Mouse (Mus musculus): ENCODE results near the gene Htr3b. TPM values are rescaled to one million over a fixed set of nuclear protein-coding genes. Genes with fewer than 3 reads are reported as not detected.
"Not testable (repeated sequence)": the region's sequence is repeated elsewhere in the genome, so short reads cannot be mapped to it uniquely, and the experiment has no call there.

The Htr3b gene
- polyA plus RNA-seq, 1 experiment from 2014 or later: 0.13 TPM

DNA sequence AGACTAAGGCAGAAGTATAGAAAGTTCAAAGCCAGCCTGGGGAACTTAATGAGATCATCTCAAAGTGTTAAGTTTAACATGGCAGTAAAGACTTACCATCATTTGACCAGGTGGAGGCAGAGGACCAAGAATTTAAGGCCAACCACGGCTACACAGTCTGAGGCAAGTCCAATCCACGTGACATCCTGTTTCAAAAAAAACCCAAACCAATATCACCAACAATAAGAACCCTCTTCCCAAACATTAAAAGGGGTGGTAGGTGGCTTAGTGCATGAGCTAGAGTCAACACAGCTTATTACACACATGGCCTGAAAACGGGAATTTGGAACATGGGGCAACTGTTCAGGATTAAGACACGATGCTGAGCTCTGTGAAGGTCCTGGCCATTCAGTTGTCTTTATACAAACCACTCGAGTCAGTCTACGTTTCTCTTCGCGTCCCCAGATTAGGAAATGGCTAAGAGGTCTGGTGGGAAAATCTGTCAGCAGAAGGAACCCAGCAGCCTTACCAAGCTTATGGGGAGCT lies 19.6 kb upstream of the Htr3b start:
- H3K4me1 ChIP-seq (replicated peaks; ENCODE audit: control insufficient read depth, insufficient read depth, low read length): peaks cover 25% of the 10 kb centered on the region
- peak; percentile 4; the same call in 1 of the 2 replicates for ATAC-seq (ENCODE audit: low FRiP score)
- no peaks in the 10 kb centered on the region for H3K9me3 ChIP-seq (ENCODE audit: control insufficient read depth, low read length)
- DNase-seq (ENCODE audit: low spot score): peak; percentile 35
- WGBS: 35% methylated on average over 8 of the region's 8 CpGs
- H3K27ac ChIP-seq: peak overlapping the region; percentile 90
- no peaks in the 10 kb centered on the region for H3K27me3 ChIP-seq (ENCODE audit: control insufficient read depth, insufficient read depth, low read length)
- H3K9ac ChIP-seq: peak overlapping the region; percentile 67
- H3K36me3 ChIP-seq (replicated peaks; ENCODE audit: control insufficient read depth, insufficient read depth): no peaks in the 10 kb centered on the region
- H3K4me3 ChIP-seq (replicated peaks; ENCODE audit: low read length): peak overlapping the region; percentile 74
- peak overlapping the region; percentile 55 for H3K4me2 ChIP-seq (replicated peaks)

DNA sequence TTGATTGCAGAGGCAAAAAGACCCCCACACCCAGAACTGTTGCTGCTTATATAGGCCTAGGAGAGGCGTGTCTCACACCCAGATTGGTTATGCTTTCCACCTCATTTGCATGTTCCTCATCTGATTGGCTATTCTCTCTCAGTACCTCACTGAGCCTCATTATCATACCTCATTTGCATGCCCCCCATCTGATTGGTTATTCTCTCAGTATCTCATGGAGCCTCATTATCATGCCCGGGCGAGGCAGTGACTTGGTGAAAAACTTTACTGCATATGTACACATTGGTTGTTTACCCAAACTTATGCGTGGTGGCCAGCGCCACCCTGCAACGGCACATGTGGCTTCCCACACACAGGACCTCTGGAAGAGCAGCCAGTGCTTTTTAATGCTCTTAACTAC lies 19.0 kb upstream of the Htr3b start:
- not testable (repeated sequence) for H3K27ac ChIP-seq; H3K9me3 ChIP-seq (ENCODE audit: control insufficient read depth, low read length); ATAC-seq (ENCODE audit: low FRiP score); H3K36me3 ChIP-seq (replicated peaks; ENCODE audit: control insufficient read depth, insufficient read depth); DNase-seq (ENCODE audit: low spot score); H3K9ac ChIP-seq; H3K27me3 ChIP-seq (ENCODE audit: control insufficient read depth, insufficient read depth, low read length); H3K4me3 ChIP-seq (replicated peaks; ENCODE audit: low read length)
- Histone ChIP-seq H3K4me1 (replicated peaks; ENCODE audit: control insufficient read depth, insufficient read depth, low read length) (peaks cover 25% of the 10 kb centered on the region), H3K4me2 (replicated peaks) (peak overlapping the region; percentile 55; the same call in 1 of the 2 replicates)
- 94% methylated on average over 6 of the region's 6 CpGs for WGBS

DNA sequence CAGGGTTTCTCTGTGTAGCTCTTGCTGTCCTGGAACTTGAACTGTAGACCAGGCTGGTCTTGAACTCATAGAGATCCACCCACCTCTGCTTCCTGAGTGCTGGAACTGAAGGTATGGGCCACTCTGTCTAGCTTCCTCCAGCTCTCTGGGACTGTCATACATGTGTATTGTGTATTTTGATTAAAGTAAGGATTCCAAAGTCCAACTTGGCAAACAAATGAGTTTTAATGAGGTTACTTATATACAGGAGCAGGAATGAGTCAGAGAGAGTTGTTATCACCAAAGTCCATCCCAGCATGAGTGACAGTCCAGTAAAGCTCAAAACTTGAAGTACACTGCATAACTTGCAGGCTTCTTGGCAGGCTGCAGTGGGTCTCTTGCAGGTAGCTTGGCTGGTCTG lies 17.0 kb upstream of the Htr3b start:
- Histone ChIP-seq H3K4me1 (replicated peaks; ENCODE audit: control insufficient read depth, insufficient read depth, low read length) (peaks cover 15% of the 10 kb centered on the region), H3K4me3 (replicated peaks; ENCODE audit: low read length) (no peak overlapping the region), H3K9ac (no peak overlapping the region), H3K9me3 (ENCODE audit: control insufficient read depth, low read length) (no peaks in the 10 kb centered on the region), H3K4me2 (replicated peaks) (no peak overlapping the region), H3K36me3 (replicated peaks; ENCODE audit: control insufficient read depth, insufficient read depth) (no peaks in the 10 kb centered on the region), H3K27ac (no peak overlapping the region), H3K27me3 (ENCODE audit: control insufficient read depth, insufficient read depth, low read length) (no peaks in the 10 kb centered on the region)
- DNase-seq (ENCODE audit: low spot score) (no peak), ATAC-seq (ENCODE audit: low FRiP score) (no peak)

DNA sequence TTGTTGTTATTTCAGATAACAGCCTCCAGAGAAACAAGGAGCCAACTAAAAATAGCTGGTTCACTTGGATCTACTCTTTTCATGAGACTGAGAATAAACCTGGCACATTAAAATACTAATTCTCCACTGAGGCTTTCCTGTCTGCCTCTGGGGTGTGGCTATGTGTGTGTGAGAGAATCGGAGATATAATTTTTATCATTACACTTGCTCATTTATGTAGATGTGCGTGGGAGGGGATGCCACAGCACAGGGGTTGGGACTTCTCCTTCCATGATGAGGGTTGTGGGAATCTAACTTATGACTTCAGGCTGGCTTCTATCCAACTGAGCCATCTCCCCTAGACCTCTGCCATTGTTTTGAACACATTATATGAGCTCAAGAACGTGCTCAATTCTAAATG lies 16.0 kb upstream of the Htr3b start:
- DNase-seq (ENCODE audit: low spot score): no peak
- WGBS: 80% methylated on average over 3 of the region's 3 CpGs
- no peak overlapping the region for H3K4me2 ChIP-seq (replicated peaks)
- peaks cover 5% of the 10 kb centered on the region; the same call in 1 of the 2 replicates for H3K4me1 ChIP-seq (replicated peaks; ENCODE audit: control insufficient read depth, insufficient read depth, low read length)
- no peaks in the 10 kb centered on the region for H3K36me3 ChIP-seq (replicated peaks; ENCODE audit: control insufficient read depth, insufficient read depth)
- ATAC-seq (ENCODE audit: low FRiP score): no peak
- H3K9ac ChIP-seq: no peak overlapping the region
- no peak overlapping the region for H3K27ac ChIP-seq
- no peak overlapping the region for H3K4me3 ChIP-seq (replicated peaks; ENCODE audit: low read length)
- no peaks in the 10 kb centered on the region for H3K27me3 ChIP-seq (ENCODE audit: control insufficient read depth, insufficient read depth, low read length)
- no peaks in the 10 kb centered on the region for H3K9me3 ChIP-seq (ENCODE audit: control insufficient read depth, low read length)

DNA sequence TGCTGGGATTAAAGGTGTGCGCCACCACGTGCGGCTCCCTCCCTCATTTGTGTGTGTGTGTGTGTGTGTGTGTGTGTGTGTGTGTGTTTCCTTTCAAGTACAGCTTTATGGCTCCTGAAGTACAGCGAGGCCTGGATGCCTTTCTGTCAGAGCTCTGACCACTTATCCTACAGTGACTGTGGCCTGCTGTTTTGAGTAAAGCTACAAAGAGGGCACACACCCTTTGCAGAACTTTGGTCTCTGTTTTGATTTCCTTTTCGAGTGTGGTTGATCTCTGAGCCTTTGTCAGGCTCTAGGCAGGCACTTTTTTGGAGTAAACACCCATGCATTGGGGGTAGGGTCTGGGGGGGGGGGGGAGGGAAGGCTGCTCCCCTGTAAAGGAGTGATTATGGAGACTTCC lies 15.6 kb upstream of the Htr3b start:
- Histone ChIP-seq H3K27me3 (ENCODE audit: control insufficient read depth, insufficient read depth, low read length) (no peaks in the 10 kb centered on the region), H3K9me3 (ENCODE audit: control insufficient read depth, low read length) (no peaks in the 10 kb centered on the region), H3K4me3 (replicated peaks; ENCODE audit: low read length) (no peak overlapping the region), H3K4me2 (replicated peaks) (no peak overlapping the region), H3K36me3 (replicated peaks; ENCODE audit: control insufficient read depth, insufficient read depth) (no peaks in the 10 kb centered on the region), H3K9ac (no peak overlapping the region), H3K4me1 (replicated peaks; ENCODE audit: control insufficient read depth, insufficient read depth, low read length) (peaks cover 5% of the 10 kb centered on the region; the same call in 1 of the 2 replicates), H3K27ac (no peak overlapping the region)
- 79% methylated on average over 5 of the region's 5 CpGs for WGBS
- DNase-seq (ENCODE audit: low spot score) (no peak), ATAC-seq (ENCODE audit: low FRiP score) (no peak)

DNA sequence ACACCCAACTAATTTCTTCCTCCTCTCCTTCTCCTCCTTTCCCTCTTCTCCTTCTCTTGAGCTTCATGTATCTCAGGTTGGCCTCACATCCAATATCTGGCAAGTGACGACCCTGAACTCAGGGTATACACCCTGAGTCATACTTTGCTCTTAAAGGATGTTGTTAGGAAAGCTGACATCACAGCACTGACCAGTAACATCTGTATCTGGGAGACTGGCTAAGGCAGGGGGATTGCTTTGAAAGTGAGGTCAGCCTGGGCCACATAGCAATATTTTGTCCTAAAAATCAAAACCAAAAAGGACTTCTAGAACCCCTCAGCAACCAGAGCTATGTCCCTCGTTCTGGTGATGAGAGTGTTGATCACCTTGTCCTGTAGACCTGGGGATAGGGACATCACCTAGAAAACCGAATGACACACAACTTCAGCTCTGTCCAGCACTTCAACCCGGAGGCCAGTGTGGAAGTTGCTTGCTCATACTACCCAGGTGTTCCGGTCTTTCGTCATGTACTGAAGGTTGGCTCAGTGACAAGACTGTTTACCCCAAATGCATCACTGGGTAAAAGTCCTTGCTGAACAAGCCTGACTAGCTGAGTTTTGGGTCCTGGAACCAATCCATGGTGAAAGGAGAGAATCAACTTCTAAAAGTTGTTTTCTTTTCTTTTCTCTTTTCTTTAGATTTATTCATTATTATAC lies 12.0 kb upstream of the Htr3b start:
- no peak overlapping the region for H3K4me2 ChIP-seq (replicated peaks)
- H3K4me3 ChIP-seq (replicated peaks; ENCODE audit: low read length): no peak overlapping the region
- H3K27ac ChIP-seq: no peak overlapping the region
- H3K36me3 ChIP-seq (replicated peaks; ENCODE audit: control insufficient read depth, insufficient read depth): no peaks in the 10 kb centered on the region
- WGBS: 84% methylated on average over 6 of the region's 6 CpGs
- DNase-seq (ENCODE audit: low spot score) (no peak), ATAC-seq (ENCODE audit: low FRiP score) (no peak)
- H3K9me3 ChIP-seq (ENCODE audit: control insufficient read depth, low read length): no peaks in the 10 kb centered on the region
- H3K27me3 ChIP-seq (ENCODE audit: control insufficient read depth, insufficient read depth, low read length): no peaks in the 10 kb centered on the region
- H3K9ac ChIP-seq: no peak overlapping the region
- no peaks in the 10 kb centered on the region for H3K4me1 ChIP-seq (replicated peaks; ENCODE audit: control insufficient read depth, insufficient read depth, low read length)

DNA sequence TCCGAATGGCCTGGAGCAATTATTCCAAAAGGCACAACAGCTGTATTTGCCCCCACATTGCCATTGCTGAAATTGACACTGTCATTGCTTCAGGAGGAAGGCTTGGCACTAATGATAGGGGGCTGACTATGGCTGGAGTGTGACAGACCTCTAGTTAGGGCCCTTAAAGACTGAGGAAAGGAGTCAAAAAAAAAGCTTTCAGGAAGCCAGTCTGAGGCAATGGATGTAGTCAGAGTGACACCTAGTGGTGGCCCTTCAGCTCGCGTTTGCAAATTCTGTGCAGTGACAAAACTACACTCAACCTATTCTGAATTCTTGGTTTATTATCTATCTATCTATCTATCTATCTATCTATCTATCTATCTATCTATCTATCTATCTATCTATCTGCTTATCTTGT lies 7.7 kb upstream of the Htr3b start:
- no peaks in the 10 kb centered on the region for H3K27me3 ChIP-seq (ENCODE audit: control insufficient read depth, insufficient read depth, low read length)
- H3K36me3 ChIP-seq (replicated peaks; ENCODE audit: control insufficient read depth, insufficient read depth): no peaks in the 10 kb centered on the region
- 30% methylated on average over 3 of the region's 3 CpGs for WGBS
- H3K27ac ChIP-seq: no peak overlapping the region
- DNase-seq (ENCODE audit: low spot score): peak; percentile 82
- no peak for ATAC-seq (ENCODE audit: low FRiP score)
- no peak overlapping the region for H3K4me2 ChIP-seq (replicated peaks)
- no peaks in the 10 kb centered on the region for H3K9me3 ChIP-seq (ENCODE audit: control insufficient read depth, low read length)
- H3K4me1 ChIP-seq (replicated peaks; ENCODE audit: control insufficient read depth, insufficient read depth, low read length): no peaks in the 10 kb centered on the region
- H3K9ac ChIP-seq: no peak overlapping the region
- H3K4me3 ChIP-seq (replicated peaks; ENCODE audit: low read length): no peak overlapping the region

DNA sequence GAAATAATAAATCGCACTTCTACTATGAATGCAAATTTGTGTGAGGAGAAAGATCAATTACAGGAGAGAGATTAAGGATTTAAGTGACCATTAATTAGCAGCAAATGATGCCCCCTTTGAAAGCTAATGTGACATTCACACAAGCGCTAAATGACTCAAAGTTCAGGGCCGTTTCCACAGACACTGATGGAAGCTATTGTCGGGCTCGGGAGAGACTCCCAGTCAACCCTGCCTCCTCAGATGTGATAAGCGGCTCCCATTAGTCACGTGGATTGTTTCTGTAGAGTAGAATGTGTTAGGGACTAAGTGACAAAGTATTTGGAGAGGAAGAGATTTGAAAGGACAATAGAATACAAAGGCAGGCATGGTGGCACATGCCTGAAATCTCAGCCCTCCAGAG lies 2.7 kb downstream of the Htr3b start:
- no peak overlapping the region for H3K4me2 ChIP-seq (replicated peaks)
- H3K27me3 ChIP-seq (ENCODE audit: control insufficient read depth, insufficient read depth, low read length): no peaks in the 10 kb centered on the region
- DNase-seq (ENCODE audit: low spot score) (no peak), ATAC-seq (ENCODE audit: low FRiP score) (no peak)
- no peak overlapping the region for H3K4me3 ChIP-seq (replicated peaks; ENCODE audit: low read length)
- H3K9ac ChIP-seq: no peak overlapping the region
- H3K36me3 ChIP-seq (replicated peaks; ENCODE audit: control insufficient read depth, insufficient read depth): no peaks in the 10 kb centered on the region
- H3K9me3 ChIP-seq (ENCODE audit: control insufficient read depth, low read length): no peaks in the 10 kb centered on the region
- WGBS: 25% methylated on average over 7 of the region's 7 CpGs
- H3K4me1 ChIP-seq (replicated peaks; ENCODE audit: control insufficient read depth, insufficient read depth, low read length): peaks cover 10% of the 10 kb centered on the region; the same call in 1 of the 2 replicates
- no peak overlapping the region for H3K27ac ChIP-seq

DNA sequence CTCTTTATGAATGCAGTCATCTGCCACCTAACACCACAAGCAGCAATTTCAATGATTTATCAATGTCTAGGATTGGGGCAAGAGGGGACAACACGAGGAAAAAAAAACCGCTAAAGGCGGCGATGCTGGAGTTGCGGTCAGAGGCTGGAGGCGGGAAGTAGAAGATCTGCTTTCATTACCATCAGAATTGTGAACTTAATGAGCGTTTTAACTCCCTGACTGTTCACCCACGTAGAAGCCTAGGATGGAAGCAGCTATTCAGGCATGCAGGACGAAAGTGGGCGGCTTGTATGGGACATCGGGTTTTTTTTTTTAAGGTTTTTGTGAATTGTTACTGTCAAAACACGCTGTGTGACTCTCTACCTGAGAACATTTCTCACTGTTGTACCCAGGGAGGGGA lies 3.5 kb downstream of the Htr3b start:
- H3K9ac ChIP-seq: no peak overlapping the region
- H3K27ac ChIP-seq: no peak overlapping the region
- 19% methylated on average over 12 of the region's 12 CpGs for WGBS
- DNase-seq (ENCODE audit: low spot score) (no peak), ATAC-seq (ENCODE audit: low FRiP score) (no peak)
- H3K4me2 ChIP-seq (replicated peaks): peak overlapping the region; percentile 44
- peaks cover 10% of the 10 kb centered on the region; the same call in 1 of the 2 replicates for H3K4me1 ChIP-seq (replicated peaks; ENCODE audit: control insufficient read depth, insufficient read depth, low read length)
- no peaks in the 10 kb centered on the region for H3K27me3 ChIP-seq (ENCODE audit: control insufficient read depth, insufficient read depth, low read length)
- H3K9me3 ChIP-seq (ENCODE audit: control insufficient read depth, low read length): no peaks in the 10 kb centered on the region
- H3K4me3 ChIP-seq (replicated peaks; ENCODE audit: low read length): peak overlapping the region; percentile 9; the same call in 1 of the 2 replicates
- no peaks in the 10 kb centered on the region for H3K36me3 ChIP-seq (replicated peaks; ENCODE audit: control insufficient read depth, insufficient read depth)
